Mouse (Mus musculus) intestine, embryonic 14.5 days (tissue): ENCODE measurements around the gene Rin1. TPM values are rescaled to one million over a fixed set of nuclear protein-coding genes. Genes with fewer than 3 reads are reported as not detected.
"Not testable (repeated sequence)": the region's sequence is repeated elsewhere in the genome, so short reads cannot be mapped to it uniquely, and the experiment has no call there.

ENCODE experiments used
- ATAC-seq: fragments of 200-750 bp; cut with Nextera tagmentation; replicated peaks from 2 replicates; pipeline ENCODE4 v1.8.0; 2017; ENCODE audit warnings: low read depth, moderate number of reproducible peaks, moderate TSS enrichment, moderate library complexity; ENCODE audit not compliant: low FRiP score, low TSS enrichment
- DNase-seq: peaks from one replicate; pipeline ENCODE4 v3.0.0-alpha.2; 2018; ENCODE audit warnings: low spot score
- H3K27ac ChIP-seq: fragments of 300-500 bp; sonication (generic); 2 replicates; pipeline ENCODE4 v1.5.1; 2014; ENCODE audit warnings: low read depth, mild to moderate bottlenecking, control low read depth
- H3K27me3 ChIP-seq: fragments of 300-500 bp; sonication (generic); replicated peaks from 2 replicates; pipeline ENCODE4 v1.6.1; 2014; ENCODE audit warnings: low read length, control low read depth; ENCODE audit not compliant: control insufficient read depth, insufficient read depth
- H3K36me3 ChIP-seq: fragments of 300-500 bp; sonication (generic); 2 replicates; pipeline ENCODE4 v1.6.1; 2014; ENCODE audit warnings: low read length, control low read depth; ENCODE audit not compliant: control insufficient read depth, insufficient read depth
- H3K4me1 ChIP-seq: fragments of 300-500 bp; sonication (generic); replicated peaks from 2 replicates; pipeline ENCODE4 v1.6.1; 2014; ENCODE audit warnings: low read length, control low read depth, mixed read lengths; ENCODE audit not compliant: control insufficient read depth, insufficient read depth
- H3K4me2 ChIP-seq: fragments of 300-500 bp; sonication (generic); 2 replicates; pipeline ENCODE4 v1.6.1; 2014; ENCODE audit warnings: low read length
- H3K4me3 ChIP-seq: fragments of 300-500 bp; sonication (generic); 2 replicates; pipeline ENCODE4 v1.5.1; 2014; ENCODE audit warnings: low read depth, low read length, control low read depth, mixed read lengths
- H3K9ac ChIP-seq: fragments of 300-500 bp; sonication (generic); 2 replicates; pipeline ENCODE4 v1.6.1; 2014; ENCODE audit warnings: mild to moderate bottlenecking, low read length
- H3K9me3 ChIP-seq: fragments of 300-500 bp; sonication (generic); 2 replicates; pipeline ENCODE4 v1.6.1; 2016; ENCODE audit warnings: low read length, control low read depth; ENCODE audit not compliant: control insufficient read depth
- WGBS: fragments of 180-500 bp; shearing (Covaris S2); extraction: QIAGEN DNeasy Blood & Tissue Kit; methylation state at CpG from one replicate; pipeline ENCODE4 v1.1.7; 2014; 5-methylcytosine and 5-hydroxymethylcytosine counted together
- polyA plus RNA-seq: library from polyadenylated mRNA; unstranded; fragments of >200 nt; fragmentation: Nextera tagmentation; extraction: Ambion mirVana; gene quantifications from 2 replicates; pipeline ENCODE4 v1.2.1, GENCODE M21; 2014

Gene Rin1
- polyA plus RNA-seq, 1 experiment from 2014 or later, result 2.6 TPM

GRCm38 (mm10) chr19:5082005-5082404 lies 31.7 kb downstream of the Rin1 start:
- no peak overlapping the region for H3K9ac ChIP-seq
- no peak for DNase-seq
- no peak overlapping the region for H3K4me3 ChIP-seq
- H3K36me3 ChIP-seq, result no peaks in the 10 kb centered on the region
- H3K9me3 ChIP-seq, result no peaks in the 10 kb centered on the region
- H3K4me1 ChIP-seq, result no peaks in the 10 kb centered on the region
- H3K27me3 ChIP-seq, result peaks cover 72% of the 10 kb centered on the region
- no peak overlapping the region for H3K27ac ChIP-seq
- no peak for ATAC-seq
- H3K4me2 ChIP-seq, result no peak overlapping the region
- 57% methylated on average over 18 of the region's 18 CpGs for WGBS

DNA sequence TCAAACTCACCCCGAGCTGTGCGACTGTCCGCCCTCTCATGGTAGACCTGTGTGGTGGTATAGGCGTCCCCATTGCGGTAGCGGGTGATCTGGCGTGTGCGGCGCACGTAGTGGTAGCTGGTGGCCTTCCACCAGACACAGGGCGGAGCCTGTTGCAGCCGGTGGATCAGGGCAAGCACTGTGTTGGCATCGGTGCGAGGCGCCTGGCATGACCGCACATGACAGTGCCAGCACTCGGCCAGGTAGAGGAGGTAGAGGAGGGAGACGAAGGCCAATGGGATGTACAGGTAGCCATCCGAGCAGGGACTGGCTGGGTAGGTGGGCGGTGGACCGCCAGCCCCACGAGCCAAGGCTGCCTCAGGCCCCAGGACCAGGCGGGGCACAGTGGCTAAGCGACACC lies 32.3 kb downstream of the Rin1 start:
- ATAC-seq, result no peak
- WGBS, result 63% methylated on average over 24 of the region's 24 CpGs

GRCm38 (mm10) chr19:5083961-5084833 lies 33.9 kb downstream of the Rin1 start:
- no peak overlapping the region for H3K27ac ChIP-seq
- H3K36me3 ChIP-seq, result no peaks in the 10 kb centered on the region
- peaks cover 72% of the 10 kb centered on the region for H3K27me3 ChIP-seq
- H3K9me3 ChIP-seq, result no peaks in the 10 kb centered on the region
- H3K4me3 ChIP-seq, result peak overlapping the region; percentile 37
- no peak for ATAC-seq
- peaks cover 7% of the 10 kb centered on the region for H3K4me1 ChIP-seq
- DNase-seq, result no peak
- H3K9ac ChIP-seq, result no peak overlapping the region
- H3K4me2 ChIP-seq, result no peak overlapping the region
- WGBS, result 59% methylated on average over 3 of the region's 3 CpGs

More for the DNA sequence above, 32.3 kb downstream of the Rin1 start:
- Histone ChIP-seq H3K4me2 (no peak overlapping the region), H3K36me3 (no peaks in the 10 kb centered on the region), H3K4me1 (0 out of 2 replicates have a peak, but pooled peaks cover 2% of the 10 kb centered on the region), H3K9me3 (no peaks in the 10 kb centered on the region), H3K4me3 (no peak overlapping the region), H3K9ac (no peak overlapping the region), H3K27me3 (peaks cover 72% of the 10 kb centered on the region), H3K27ac (no peak overlapping the region)
- no peak for DNase-seq

GRCm38 (mm10) chr19:5084834-5085144 lies 34.5 kb downstream of the Rin1 start:
- Histone ChIP-seq H3K4me3 (peak overlapping the region; percentile 37), H3K9ac (peak overlapping the region; percentile 25; the same call in 1 of the 2 replicates), H3K27me3 (peaks cover 68% of the 10 kb centered on the region), H3K36me3 (peaks cover 4% of the 10 kb centered on the region), H3K9me3 (no peaks in the 10 kb centered on the region), H3K4me2 (peak overlapping the region; percentile 68), H3K27ac (no peak overlapping the region), H3K4me1 (peaks cover 10% of the 10 kb centered on the region)
- ATAC-seq (no peak), DNase-seq (no peak)
- 2% methylated on average over 15 of the region's 15 CpGs for WGBS

GRCm38 (mm10) chr19:5085145-5085863 lies 35.0 kb downstream of the Rin1 start, which contains the start of gene Tmem151a:
Tmem151a (minus strand) TSS chr19:5085531.
- Histone ChIP-seq H3K9me3 (no peaks in the 10 kb centered on the region), H3K9ac (peak within 1 kb of the TSS; percentile 25; the same call in 1 of the 2 replicates), H3K4me2 (peak within 1 kb of the TSS; percentile 68), H3K36me3 (peaks cover 5% of the 10 kb centered on the region), H3K27ac (no peak within 1 kb of the TSS), H3K27me3 (peaks cover 63% of the 10 kb centered on the region), H3K4me3 (peak within 1 kb of the TSS; percentile 37), H3K4me1 (peaks cover 10% of the 10 kb centered on the region)
- peak; percentile 58 for DNase-seq
- ATAC-seq, result no peak
- WGBS, result under 1% methylated on average over 54 of the region's 69 CpGs

DNA sequence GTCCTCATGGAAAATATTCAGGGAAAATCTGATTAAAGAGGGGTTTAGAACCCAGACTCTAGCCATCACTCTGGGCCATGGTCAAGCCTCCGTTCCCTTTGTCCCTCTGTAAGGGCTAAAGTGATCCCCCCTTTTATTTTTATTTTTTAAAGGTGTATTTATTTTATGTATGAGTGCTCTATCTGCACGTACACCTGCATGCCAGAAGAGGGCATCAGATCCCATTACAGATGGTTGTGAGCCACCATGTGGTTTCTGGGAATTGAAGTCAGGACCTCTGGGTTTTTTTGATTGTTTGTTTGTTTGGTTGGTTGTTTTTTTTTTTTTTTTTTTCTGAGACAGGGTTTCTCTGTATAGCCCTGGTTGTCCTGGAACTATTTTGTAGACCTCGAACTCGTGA lies 36.3 kb downstream of the Rin1 start:
- Histone ChIP-seq H3K27me3 (peaks cover 50% of the 10 kb centered on the region), H3K36me3 (peaks cover 17% of the 10 kb centered on the region)
- H3K9me3 ChIP-seq, H3K27ac ChIP-seq, ATAC-seq, H3K9ac ChIP-seq, H3K4me3 ChIP-seq, H3K4me2 ChIP-seq, DNase-seq, H3K4me1 ChIP-seq: not testable (repeated sequence)
- 59% methylated on average over 4 of the region's 4 CpGs for WGBS

DNA sequence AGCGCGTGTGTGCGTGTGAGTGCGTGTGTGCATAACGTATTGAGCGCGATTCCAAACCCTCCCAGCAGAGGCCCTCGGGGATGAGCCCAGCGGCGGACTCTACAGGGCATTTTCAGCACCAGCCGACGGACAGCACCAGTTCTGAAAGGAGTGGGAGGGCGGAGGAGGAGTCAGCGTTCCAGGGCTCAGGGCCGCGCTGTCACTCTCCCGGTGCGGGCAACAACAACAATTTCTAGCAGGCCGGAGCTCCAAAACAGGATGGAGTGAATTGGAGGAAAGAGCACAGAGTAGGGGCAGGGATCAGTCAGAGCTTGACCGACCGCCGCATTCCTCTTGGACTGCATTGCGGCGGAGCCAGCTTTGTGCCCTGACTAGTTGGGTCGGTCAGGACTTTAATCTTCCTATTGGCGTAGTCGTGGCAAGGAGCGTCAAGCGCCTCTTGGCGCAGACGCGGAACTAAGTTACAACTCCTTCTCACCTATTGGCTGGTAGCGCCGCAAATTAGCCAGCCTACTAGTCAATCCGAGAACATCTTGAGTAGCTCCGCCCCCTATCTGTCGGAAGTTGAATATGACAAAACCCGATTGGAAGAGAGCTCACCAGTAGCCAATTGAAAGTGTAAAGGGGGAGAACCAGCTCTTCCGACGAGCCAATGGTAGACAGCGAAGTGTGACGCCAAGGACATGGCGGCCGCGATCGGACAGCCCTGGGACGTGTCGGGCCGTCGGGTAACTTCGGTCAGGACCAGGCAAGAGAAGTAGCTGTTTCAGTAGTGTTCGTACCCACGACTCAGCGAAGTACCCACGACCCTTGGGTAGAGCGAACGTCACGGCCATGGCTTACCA lies 37.8 kb downstream of the Rin1 start, which contains the start of gene Yif1a:
Yif1a (plus strand) TSS at position 655 of the 845 bp plus-strand sequence.
- Histone ChIP-seq H3K4me2 (peak within 1 kb of the TSS; percentile 93), H3K4me1 (peaks cover 10% of the 10 kb centered on the region), H3K4me3 (peak within 1 kb of the TSS; percentile 87), H3K27ac (peak within 1 kb of the TSS; percentile 74), H3K9me3 (no peaks in the 10 kb centered on the region), H3K27me3 (peaks cover 35% of the 10 kb centered on the region), H3K36me3 (peaks cover 29% of the 10 kb centered on the region), H3K9ac (peak within 1 kb of the TSS; percentile 69)
- under 1% methylated on average over 58 of the region's 58 CpGs for WGBS
- ATAC-seq, result peak; percentile 89
- peak; percentile 99 for DNase-seq

DNA sequence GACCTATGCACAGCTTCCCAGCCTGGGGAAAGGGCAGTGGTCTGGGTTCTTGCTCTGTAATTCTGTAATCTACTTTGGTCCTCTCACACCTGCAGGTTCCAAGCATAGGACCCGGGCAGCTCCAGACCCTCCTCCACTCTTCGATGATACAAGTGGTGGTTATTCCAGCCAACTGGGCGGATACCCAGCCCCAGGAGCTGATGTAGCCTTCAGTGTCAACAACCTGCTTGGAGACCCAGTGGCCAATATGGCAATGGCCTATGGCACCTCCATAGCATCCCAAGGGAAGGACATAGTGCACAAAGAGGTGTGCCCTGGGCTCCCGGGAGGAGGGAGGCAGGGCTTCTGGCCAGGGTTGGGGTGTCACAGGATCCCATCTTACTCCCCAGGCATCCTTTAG lies 39.0 kb downstream of the Rin1 start:
- DNase-seq (no peak), ATAC-seq (no peak)
- peak overlapping the region; percentile 87 for H3K4me3 ChIP-seq
- no peak overlapping the region for H3K27ac ChIP-seq
- peak overlapping the region; percentile 93 for H3K4me2 ChIP-seq
- peaks cover 34% of the 10 kb centered on the region for H3K36me3 ChIP-seq
- no peaks in the 10 kb centered on the region for H3K9me3 ChIP-seq
- peak overlapping the region; percentile 69; the same call in 1 of the 2 replicates for H3K9ac ChIP-seq
- peaks cover 22% of the 10 kb centered on the region for H3K27me3 ChIP-seq
- H3K4me1 ChIP-seq, result peaks cover 10% of the 10 kb centered on the region
- WGBS, result 85% methylated on average over 4 of the region's 4 CpGs
